Mouse (Mus musculus) olfactory bulb, adult 2 months (tissue): Measurements from ENCODE around the gene Stoml2. TPM values are rescaled to one million over a fixed set of nuclear protein-coding genes. Genes with fewer than 3 reads are reported as not detected.

Experiments used
- H3K27ac ChIP-seq: fragments of 200-500 bp; 2 replicates; pipeline ENCODE4 v1.5.1; 2012; ENCODE audit warnings: low read depth, low read length; ENCODE audit not compliant: insufficient read depth
- H3K4me1 ChIP-seq: fragments of 200-500 bp; 2 replicates; pipeline ENCODE4 v1.6.1; 2012; ENCODE audit warnings: low read length; ENCODE audit not compliant: control insufficient read depth, insufficient read depth
- H3K4me3 ChIP-seq: fragments of 200-500 bp; 2 replicates; pipeline ENCODE4 v1.5.1; 2012; ENCODE audit warnings: mild to moderate bottlenecking, low read depth, low read length, moderate library complexity; ENCODE audit not compliant: insufficient read depth
- CTCF ChIP-seq: fragments of 200-500 bp; IDR thresholded peaks from 2 replicates; pipeline ENCODE4 v1.5.1; 2012; ENCODE audit warnings: low read depth, mild to moderate bottlenecking, low read length, moderate library complexity; ENCODE audit not compliant: insufficient read depth
- POLR2A ChIP-seq: fragments of 200-500 bp; IDR thresholded peaks from 2 replicates; pipeline ENCODE4 v1.6.1; 2012; ENCODE audit warnings: mild to moderate bottlenecking, low read depth, low read length, moderate library complexity; ENCODE audit not compliant: insufficient read depth
- WGBS: fragments of 180-500 bp; shearing (Covaris S2); methylation state at CpG from one replicate; pipeline ENCODE4 v1.1.7; 2018; 5-methylcytosine and 5-hydroxymethylcytosine counted together
- polyA plus RNA-seq: library from polyadenylated mRNA; stranded (reverse); fragments of >200 nt; gene quantifications from 2 replicates; pipeline ENCODE4 v1.2.4, GENCODE M21; 2012; ENCODE audit warnings: low replicate concordance; ENCODE audit not compliant: missing spikeins, insufficient read depth, insufficient read length

Stoml2 gene
- polyA plus RNA-seq, 1 experiment = not detected

DNA sequence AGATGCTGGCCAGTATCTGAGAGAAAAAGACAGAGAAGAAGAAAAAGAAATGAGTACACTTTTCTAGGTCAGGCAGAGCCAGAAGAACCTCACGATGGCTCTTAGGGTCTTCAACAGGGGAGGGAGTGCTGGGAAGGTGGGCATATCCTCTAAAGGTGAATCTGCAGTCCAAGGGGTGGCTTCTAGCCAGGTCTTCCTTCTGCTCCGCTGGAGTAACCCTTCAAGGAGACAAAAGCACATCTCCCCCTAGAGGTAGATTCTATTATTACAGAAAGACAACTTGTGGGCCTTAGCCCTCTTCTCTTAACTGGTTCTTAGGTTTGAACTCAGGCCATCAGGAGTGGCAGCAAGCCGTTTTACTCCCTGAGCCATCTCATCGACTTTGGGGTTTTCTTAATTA, 21.1 kb upstream of the Stoml2 start:
- Histone ChIP-seq H3K27ac (no peak overlapping the region), H3K4me3 (no peak overlapping the region), H3K4me1 (no peaks in the 10 kb centered on the region)
- WGBS = 13% methylated on average over 4 of the region's 4 CpGs
- TF ChIP-seq CTCF (no peak), POLR2A (no peak)

DNA sequence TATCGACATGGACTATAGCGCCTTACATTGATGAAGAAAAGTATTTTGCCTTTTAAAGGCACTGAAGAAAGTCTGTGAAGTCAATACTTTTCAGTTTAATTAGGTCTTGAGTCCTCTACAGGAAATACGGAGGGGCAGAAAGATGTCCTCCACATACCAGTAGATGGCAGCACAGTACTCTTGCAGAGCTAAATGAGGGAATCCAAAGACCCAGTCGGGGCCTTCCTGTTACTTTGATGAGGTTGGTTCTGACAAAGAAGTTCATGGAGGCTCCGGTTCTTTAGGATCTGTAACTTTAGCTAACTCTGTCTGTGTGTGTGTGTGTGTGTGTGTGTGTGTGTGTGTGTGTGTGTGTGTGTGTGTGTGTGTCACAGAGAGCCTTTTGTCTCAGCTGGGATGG, 15.7 kb upstream of the Stoml2 start:
- no peak overlapping the region for H3K27ac ChIP-seq

GRCm38 (mm10) chr4:43046607-43047006, 15.1 kb upstream of the Stoml2 start:
- no peak for TF ChIP-seq POLR2A
- H3K27ac ChIP-seq = no peak overlapping the region
- no peak overlapping the region for H3K4me3 ChIP-seq
- WGBS = 48% methylated on average over 5 of the region's 5 CpGs
- peaks cover 15% of the 10 kb centered on the region for H3K4me1 ChIP-seq

More for the DNA sequence above, 15.7 kb upstream of the Stoml2 start:
- WGBS = 4% methylated on average over 5 of the region's 5 CpGs
- Histone ChIP-seq H3K4me1 (peaks cover 15% of the 10 kb centered on the region), H3K4me3 (no peak overlapping the region)
- TF ChIP-seq CTCF (no peak), POLR2A (no peak)

GRCm38 (mm10) chr4:43045659-43046302, 14.3 kb upstream of the Stoml2 start, which contains the start of gene Fam214b:
Gene Fam214b (minus strand): TSS chr4:43046220.
- H3K4me3 ChIP-seq = peak within 1 kb of the TSS; percentile 56
- H3K4me1 ChIP-seq = peaks cover 17% of the 10 kb centered on the region
- TF ChIP-seq POLR2A (0 out of 2 replicates have a peak, but pooled peaks have one; percentile 13), CTCF (no peak)
- H3K27ac ChIP-seq = no peak within 1 kb of the TSS
- WGBS = 1% methylated on average over 31 of the region's 33 CpGs

DNA sequence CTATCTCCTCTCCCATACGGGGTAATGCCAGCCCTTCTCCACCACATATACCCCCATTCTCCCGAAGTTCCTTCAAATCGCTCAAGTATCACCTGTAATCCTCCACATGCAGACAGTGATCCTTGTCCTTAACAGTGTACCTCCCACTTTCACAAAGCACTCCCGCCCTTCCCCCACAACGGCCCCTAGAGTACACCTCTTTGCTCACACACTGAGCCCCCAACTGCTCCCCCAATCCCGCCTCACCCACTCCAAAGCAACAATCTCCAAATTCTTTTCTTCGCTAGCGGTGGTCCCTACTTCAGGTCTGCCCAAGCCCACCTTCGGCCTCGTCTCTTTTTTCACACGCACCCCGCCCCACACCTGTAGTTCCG, 13.8 kb upstream of the Stoml2 start:
- TF ChIP-seq POLR2A (no peak), CTCF (no peak)

DNA sequence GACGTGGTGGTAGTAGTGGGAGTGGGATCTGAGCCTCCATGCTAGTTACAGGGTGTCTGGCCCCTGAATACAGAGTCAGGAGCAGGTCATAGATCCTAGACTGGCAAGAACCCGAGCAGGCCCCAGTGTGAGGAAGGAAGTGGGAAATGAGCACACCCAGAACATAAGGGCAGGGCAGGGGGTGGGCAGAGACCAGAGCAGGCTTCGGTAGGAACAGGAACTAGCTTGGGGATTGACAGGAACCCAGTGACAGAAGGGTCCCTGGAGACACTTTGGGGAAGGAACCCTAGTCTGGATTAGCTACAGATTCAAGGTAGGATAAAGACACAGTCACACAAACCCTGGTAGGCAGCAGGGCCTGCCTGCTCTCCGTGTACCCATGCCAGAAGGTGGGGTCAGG, 13.2 kb upstream of the Stoml2 start:
- WGBS = 11% methylated on average over 4 of the region's 4 CpGs
- peaks cover 19% of the 10 kb centered on the region for H3K4me1 ChIP-seq
- no peak for TF ChIP-seq CTCF
- no peak overlapping the region for H3K4me3 ChIP-seq
- peak overlapping the region; percentile 86 for H3K27ac ChIP-seq

More for the DNA sequence above, 13.8 kb upstream of the Stoml2 start:
- Histone ChIP-seq H3K4me3 (peak overlapping the region; percentile 56), H3K4me1 (peaks cover 19% of the 10 kb centered on the region), H3K27ac (no peak overlapping the region)
- WGBS = 4% methylated on average over 13 of the region's 13 CpGs

GRCm38 (mm10) chr4:43043644-43044357, 12.3 kb upstream of the Stoml2 start:
- Histone ChIP-seq H3K4me3 (peak overlapping the region; percentile 13; the same call in 1 of the 2 replicates), H3K4me1 (peaks cover 23% of the 10 kb centered on the region), H3K27ac (peak overlapping the region; percentile 86)
- TF ChIP-seq CTCF (no peak), POLR2A (no peak)
- WGBS = 11% methylated on average over 7 of the region's 7 CpGs

- 43% methylated on average over 9 of the region's 9 CpGs for WGBS
- Histone ChIP-seq H3K4me1 (peaks cover 25% of the 10 kb centered on the region), H3K4me3 (no peak overlapping the region), H3K27ac (peak overlapping the region; percentile 35)
- TF ChIP-seq POLR2A = no peak
- TF ChIP-seq CTCF = no peak
Measured at GRCm38 (mm10) chr4:43040881-43041547, 9.5 kb upstream of the Stoml2 start.

DNA sequence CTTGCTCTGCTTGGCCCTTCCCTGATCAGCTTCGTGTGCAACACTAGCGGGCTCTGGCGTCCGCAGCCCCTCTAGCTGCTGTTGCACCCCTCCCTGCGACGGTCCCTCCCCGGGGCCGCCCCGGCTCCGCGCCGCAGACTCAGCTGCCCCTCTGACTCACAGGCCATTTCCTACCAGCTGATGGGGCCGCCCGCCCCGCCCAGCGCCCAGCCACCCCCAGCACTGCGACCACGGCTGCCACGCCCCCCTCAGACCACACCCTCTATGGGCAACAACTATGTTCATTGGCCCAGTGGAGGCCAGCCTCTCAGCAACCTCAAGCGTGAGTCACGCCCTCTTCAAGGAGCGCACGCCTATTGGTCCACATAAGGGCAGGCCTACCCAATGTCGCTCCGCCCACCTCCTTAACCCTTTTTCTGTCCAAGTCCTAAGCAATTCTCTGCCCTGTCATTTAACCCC, 8.6 kb upstream of the Stoml2 start:
- WGBS = under 1% methylated on average over 25 of the region's 25 CpGs
- Histone ChIP-seq H3K4me1 (peaks cover 20% of the 10 kb centered on the region), H3K4me3 (peak overlapping the region; percentile 71), H3K27ac (peak overlapping the region; percentile 76)
- TF ChIP-seq CTCF (no peak), POLR2A (no peak)
